Mouse (Mus musculus) CH12.LX (cell line): Measurements from ENCODE around the gene Fam214a.

Experiments
- CTCF ChIP-seq, 2 experiments: IDR thresholded peaks in 1 of 2; conservative IDR thresholded peaks in 1 of 2; 2 replicates each; pipeline ENCODE4 v1.5.1; 2011 to 2012; ENCODE audit warnings: low read depth in 2 of 2, low read length in 2 of 2, improper control_type of control experiment in 1 of 2, inconsistent platforms in 1 of 2, mild to moderate bottlenecking in 1 of 2, moderate library complexity in 1 of 2
- MYC ChIP-seq: IDR thresholded peaks from 2 replicates; pipeline ENCODE4 v1.6.1; 2011; ENCODE audit warnings: low read depth, mild to moderate bottlenecking, improper control_type of control experiment, low read length

- TF ChIP-seq MYC (no peak), CTCF (conservative IDR thresholded peaks at IDR 0.05 in 1 of 2, IDR thresholded peaks at IDR 0.05 in 1 of 2; ENCODE audit: low read depth in 2 of 2, low read length in 2 of 2) (no peak)
Measured at GRCm38 (mm10) chr9:74968647-74969428, 16.2 kb downstream of the Fam214a start.
